ENCODE assay signal across 12 mouse cellular contexts in the genomic region with DNA sequence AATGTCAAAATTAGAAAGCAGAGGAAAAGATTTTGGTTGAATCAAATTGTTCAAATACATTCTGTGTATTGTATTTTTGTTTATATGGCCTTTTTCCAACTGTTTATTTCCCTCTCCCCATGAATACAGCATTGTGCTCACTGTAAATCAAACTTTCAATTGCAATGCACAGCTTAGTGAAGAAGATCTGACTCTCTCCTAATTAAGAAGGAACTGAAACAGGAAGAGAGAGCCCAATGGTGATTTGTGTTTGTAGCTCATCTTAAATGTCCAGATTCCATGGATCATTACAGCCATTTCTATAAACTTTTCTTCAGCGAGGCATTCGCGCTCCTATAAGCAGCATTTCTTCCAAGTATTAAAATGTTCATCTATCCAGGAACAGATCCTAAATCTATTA.
"Had no signal": no experiment of that assay in that cellular context is flagged by ENCODE, and none has a peak within 500 bp of the region (broad histone marks: within the 10 kb centered on the region; RNA-seq: fewer than 3 reads in every experiment).

No protein-coding gene starts in this region.

- H3K36me3 ChIP-seq: heart, embryonic 10.5 days; heart, embryonic 12.5 days; hindbrain, embryonic 10.5 days; hindbrain, embryonic 12.5 days; hindbrain, embryonic 15.5 days; intestine, embryonic 15.5 days; limb, embryonic 12.5 days; liver, embryonic 13.5 days; liver, embryonic 15.5 days had no signal

- H3K4me3 ChIP-seq: heart, embryonic 10.5 days; heart, embryonic 12.5 days; hindbrain, embryonic 10.5 days; hindbrain, embryonic 12.5 days; hindbrain, embryonic 15.5 days; intestine, embryonic 15.5 days; limb, embryonic 12.5 days; liver, embryonic 13.5 days; liver, embryonic 15.5 days had no signal

- H3K9me3 ChIP-seq: heart, embryonic 10.5 days; heart, embryonic 12.5 days; hindbrain, embryonic 10.5 days; hindbrain, embryonic 12.5 days; hindbrain, embryonic 15.5 days; intestine, embryonic 15.5 days; limb, embryonic 12.5 days; liver, embryonic 13.5 days; liver, embryonic 15.5 days had no signal

- H3K9ac ChIP-seq: heart, embryonic 12.5 days; hindbrain, embryonic 12.5 days; hindbrain, embryonic 15.5 days; intestine, embryonic 15.5 days; limb, embryonic 12.5 days; liver, embryonic 13.5 days; liver, embryonic 15.5 days had no signal

- H3K4me1 ChIP-seq: heart, embryonic 10.5 days; heart, embryonic 12.5 days; hindbrain, embryonic 10.5 days; hindbrain, embryonic 12.5 days; hindbrain, embryonic 15.5 days; intestine, embryonic 15.5 days; limb, embryonic 12.5 days; liver, embryonic 13.5 days; liver, embryonic 15.5 days had no signal

- H3K27me3 ChIP-seq: heart, embryonic 12.5 days; hindbrain, embryonic 12.5 days; hindbrain, embryonic 15.5 days; intestine, embryonic 15.5 days; limb, embryonic 12.5 days; liver, embryonic 13.5 days; liver, embryonic 15.5 days had no signal

- H3K4me2 ChIP-seq: heart, embryonic 12.5 days; hindbrain, embryonic 12.5 days; hindbrain, embryonic 15.5 days; intestine, embryonic 15.5 days; limb, embryonic 12.5 days; liver, embryonic 11.5 days; liver, embryonic 13.5 days; liver, embryonic 15.5 days had no signal

- H3K27ac ChIP-seq: heart, embryonic 10.5 days; hindbrain, embryonic 10.5 days; hindbrain, embryonic 12.5 days; hindbrain, embryonic 15.5 days; intestine, embryonic 15.5 days; kidney, postnatal 0 days; limb, embryonic 12.5 days; liver, embryonic 13.5 days; liver, embryonic 15.5 days had no signal

- DNase-seq: gastrocnemius, postnatal 36 days; liver, embryonic 13.5 days had no signal
